Mouse (Mus musculus) limb, embryonic 10.5 days (tissue): ENCODE data around the gene Kansl1. TPM values are rescaled to one million over a fixed set of nuclear protein-coding genes. Genes with fewer than 3 reads are reported as not detected.

Experiments
- DNase-seq: peaks from one replicate; pipeline ENCODE4 v3.0.0-alpha.2; 2017; ENCODE audit warnings: low spot score
- H3K27ac ChIP-seq: fragments of 300-500 bp; sonication (generic); 2 replicates; pipeline ENCODE4 v1.5.1; 2016; ENCODE audit warnings: mild to moderate bottlenecking
- H3K27me3 ChIP-seq: fragments of 300-500 bp; sonication (generic); 2 replicates; pipeline ENCODE4 v1.6.1; 2016; ENCODE audit warnings: low read depth, mild to moderate bottlenecking; ENCODE audit not compliant: poor library complexity, severe bottlenecking
- H3K36me3 ChIP-seq: fragments of 300-500 bp; sonication (generic); 2 replicates; pipeline ENCODE4 v1.6.1; 2016; ENCODE audit warnings: mild to moderate bottlenecking, moderate library complexity
- H3K4me1 ChIP-seq: fragments of 300-500 bp; sonication (generic); 2 replicates; pipeline ENCODE4 v1.6.1; 2016
- H3K4me3 ChIP-seq: fragments of 300-500 bp; sonication (generic); 2 replicates; pipeline ENCODE4 v1.5.1; 2016; ENCODE audit warnings: mild to moderate bottlenecking, moderate library complexity
- H3K9me3 ChIP-seq: fragments of 300-500 bp; sonication (generic); replicated peaks from 2 replicates; pipeline ENCODE4 v1.6.1; 2016; ENCODE audit warnings: mild to moderate bottlenecking
- WGBS: fragments of 180-500 bp; shearing (Covaris S2); methylation state at CpG from one replicate; pipeline ENCODE4 v1.1.7; 2016; 5-methylcytosine and 5-hydroxymethylcytosine counted together
- polyA plus RNA-seq: library from polyadenylated mRNA; unstranded; fragments of >200 nt; fragmentation: Nextera tagmentation; extraction: Ambion mirVana; gene quantifications from 2 replicates; pipeline ENCODE4 v1.2.1, GENCODE M21; 2016

Gene Kansl1
- polyA plus RNA-seq, 1 experiment from 2014 or later: 30.4 TPM

GRCm38 (mm10) chr11:104381887-104382286 is 86.8 kb downstream of the Kansl1 start:
- H3K4me1 ChIP-seq: no peaks in the 10 kb centered on the region
- WGBS: 88% methylated on average over 4 of the region's 4 CpGs

GRCm38 (mm10) chr11:104379635-104380034 is 89.0 kb downstream of the Kansl1 start:
- no peak for DNase-seq
- H3K27ac ChIP-seq: no peak overlapping the region
- no peaks in the 10 kb centered on the region for H3K9me3 ChIP-seq
- no peak overlapping the region for H3K4me3 ChIP-seq
- no peaks in the 10 kb centered on the region for H3K4me1 ChIP-seq
- WGBS: 76% methylated on average over 1 of the region's 1 CpGs
- H3K27me3 ChIP-seq: no peaks in the 10 kb centered on the region
- H3K36me3 ChIP-seq: peaks cover 28% of the 10 kb centered on the region

More at GRCm38 (mm10) chr11:104381887-104382286, 86.8 kb downstream of the Kansl1 start:
- H3K36me3 ChIP-seq: peaks cover 15% of the 10 kb centered on the region
- no peaks in the 10 kb centered on the region for H3K27me3 ChIP-seq
- H3K9me3 ChIP-seq: no peaks in the 10 kb centered on the region
- no peak overlapping the region for H3K27ac ChIP-seq
- H3K4me3 ChIP-seq: no peak overlapping the region
- no peak for DNase-seq

- DNase-seq: no peak
- WGBS: 90% methylated on average over 3 of the region's 3 CpGs
- no peaks in the 10 kb centered on the region for H3K9me3 ChIP-seq
- no peak overlapping the region for H3K27ac ChIP-seq
- peaks cover 57% of the 10 kb centered on the region for H3K36me3 ChIP-seq
- no peaks in the 10 kb centered on the region for H3K27me3 ChIP-seq
- no peaks in the 10 kb centered on the region for H3K4me1 ChIP-seq
- no peak overlapping the region for H3K4me3 ChIP-seq
Measured at GRCm38 (mm10) chr11:104376291-104376690, 92.4 kb downstream of the Kansl1 start.

- 93% methylated on average over 5 of the region's 5 CpGs for WGBS
- H3K27me3 ChIP-seq: no peaks in the 10 kb centered on the region
- no peaks in the 10 kb centered on the region for H3K9me3 ChIP-seq
- no peaks in the 10 kb centered on the region for H3K4me1 ChIP-seq
- no peak overlapping the region for H3K4me3 ChIP-seq
- H3K27ac ChIP-seq: no peak overlapping the region
- peaks cover 87% of the 10 kb centered on the region for H3K36me3 ChIP-seq
- DNase-seq: no peak
Measured at GRCm38 (mm10) chr11:104367486-104368190, 101.0 kb downstream of the Kansl1 start.

GRCm38 (mm10) chr11:104363823-104364600 is 104.6 kb downstream of the Kansl1 start:
- Histone ChIP-seq H3K36me3 (peaks cover 81% of the 10 kb centered on the region), H3K27me3 (no peaks in the 10 kb centered on the region), H3K4me1 (no peaks in the 10 kb centered on the region), H3K27ac (no peak overlapping the region), H3K4me3 (no peak overlapping the region), H3K9me3 (no peaks in the 10 kb centered on the region)
- 92% methylated on average over 2 of the region's 2 CpGs for WGBS
- no peak for DNase-seq

- no peaks in the 10 kb centered on the region for H3K9me3 ChIP-seq
- no peak overlapping the region for H3K27ac ChIP-seq
- H3K4me1 ChIP-seq: no peaks in the 10 kb centered on the region
- H3K4me3 ChIP-seq: no peak overlapping the region
- WGBS: 94% methylated on average over 1 of the region's 1 CpGs
- no peak for DNase-seq
- peaks cover 75% of the 10 kb centered on the region for H3K36me3 ChIP-seq
- H3K27me3 ChIP-seq: no peaks in the 10 kb centered on the region
Measured at GRCm38 (mm10) chr11:104362704-104363103, 106.0 kb downstream of the Kansl1 start.

GRCm38 (mm10) chr11:104361790-104362189 is 106.9 kb downstream of the Kansl1 start:
- H3K27ac ChIP-seq: no peak overlapping the region
- no peak for DNase-seq
- no peaks in the 10 kb centered on the region for H3K9me3 ChIP-seq
- peaks cover 76% of the 10 kb centered on the region for H3K36me3 ChIP-seq
- no peak overlapping the region for H3K4me3 ChIP-seq
- H3K4me1 ChIP-seq: no peaks in the 10 kb centered on the region
- no peaks in the 10 kb centered on the region for H3K27me3 ChIP-seq
- 80% methylated on average over 2 of the region's 2 CpGs for WGBS

GRCm38 (mm10) chr11:104346931-104347330 is 121.7 kb downstream of the Kansl1 start:
- 90% methylated on average over 3 of the region's 3 CpGs for WGBS
- H3K4me3 ChIP-seq: no peak overlapping the region
- peaks cover 96% of the 10 kb centered on the region for H3K36me3 ChIP-seq
- DNase-seq: no peak
- no peaks in the 10 kb centered on the region for H3K4me1 ChIP-seq
- no peaks in the 10 kb centered on the region for H3K9me3 ChIP-seq
- no peak overlapping the region for H3K27ac ChIP-seq
- H3K27me3 ChIP-seq: no peaks in the 10 kb centered on the region

- Histone ChIP-seq H3K4me1 (no peaks in the 10 kb centered on the region), H3K27me3 (no peaks in the 10 kb centered on the region), H3K36me3 (peaks cover 87% of the 10 kb centered on the region), H3K9me3 (no peaks in the 10 kb centered on the region), H3K4me3 (no peak overlapping the region), H3K27ac (no peak overlapping the region)
- 92% methylated on average over 13 of the region's 13 CpGs for WGBS
- no peak for DNase-seq
Measured at GRCm38 (mm10) chr11:104334946-104335345, 133.7 kb downstream of the Kansl1 start.

- no peak for DNase-seq
Measured at GRCm38 (mm10) chr11:104334115-104334514, 134.5 kb downstream of the Kansl1 start.

GRCm38 (mm10) chr11:104332105-104332504 is 136.6 kb downstream of the Kansl1 start:
- WGBS: 95% methylated on average over 5 of the region's 5 CpGs
- no peak for DNase-seq
- H3K9me3 ChIP-seq: no peaks in the 10 kb centered on the region
- no peaks in the 10 kb centered on the region for H3K27me3 ChIP-seq
- H3K27ac ChIP-seq: no peak overlapping the region
- H3K4me1 ChIP-seq: 0 out of 2 replicates have a peak, but pooled peaks cover 5% of the 10 kb centered on the region
- no peak overlapping the region for H3K4me3 ChIP-seq
- peaks cover 58% of the 10 kb centered on the region for H3K36me3 ChIP-seq

More at GRCm38 (mm10) chr11:104334115-104334514, 134.5 kb downstream of the Kansl1 start:
- Histone ChIP-seq H3K27me3 (no peaks in the 10 kb centered on the region), H3K4me3 (no peak overlapping the region), H3K9me3 (no peaks in the 10 kb centered on the region), H3K36me3 (peaks cover 78% of the 10 kb centered on the region), H3K27ac (no peak overlapping the region), H3K4me1 (no peaks in the 10 kb centered on the region)
- WGBS: 81% methylated on average over 5 of the region's 5 CpGs

- Histone ChIP-seq H3K9me3 (no peaks in the 10 kb centered on the region), H3K36me3 (peaks cover 52% of the 10 kb centered on the region), H3K4me3 (no peak overlapping the region), H3K27ac (no peak overlapping the region), H3K4me1 (0 out of 2 replicates have a peak, but pooled peaks cover 5% of the 10 kb centered on the region), H3K27me3 (no peaks in the 10 kb centered on the region)
- DNase-seq: no peak
- 96% methylated on average over 3 of the region's 3 CpGs for WGBS
Measured at GRCm38 (mm10) chr11:104331208-104331607, 137.5 kb downstream of the Kansl1 start.

- Histone ChIP-seq H3K36me3 (peaks cover 41% of the 10 kb centered on the region), H3K9me3 (no peaks in the 10 kb centered on the region), H3K4me3 (no peak overlapping the region), H3K4me1 (0 out of 2 replicates have a peak, but pooled peaks cover 5% of the 10 kb centered on the region), H3K27me3 (no peaks in the 10 kb centered on the region), H3K27ac (no peak overlapping the region)
- WGBS: 86% methylated on average over 4 of the region's 4 CpGs
- DNase-seq: no peak
Measured at GRCm38 (mm10) chr11:104330151-104330550, 138.5 kb downstream of the Kansl1 start.
